Mouse (Mus musculus) lung, postnatal 0 days (tissue): ENCODE measurements around the gene Pkd1l3. TPM values are rescaled to one million over a fixed set of nuclear protein-coding genes. Genes with fewer than 3 reads are reported as not detected.

ENCODE experiments used
- ATAC-seq: fragments of 200-750 bp; cut with Nextera tagmentation; 2 replicates; pipeline ENCODE4 v1.8.0; 2017; ENCODE audit warnings: moderate library complexity
- DNase-seq: peaks from one replicate; pipeline ENCODE4 v3.0.0-alpha.2; 2016; ENCODE audit warnings: low spot score
- H3K27ac ChIP-seq: fragments of 300-500 bp; sonication (generic); 2 replicates; pipeline ENCODE4 v1.5.1; 2014; ENCODE audit warnings: antibody characterized with exemption, mild to moderate bottlenecking, low read length, mixed read lengths
- H3K27me3 ChIP-seq: fragments of 300-500 bp; sonication (generic); replicated peaks from 2 replicates; pipeline ENCODE4 v1.6.1; 2014; ENCODE audit warnings: low read length, mixed read lengths; ENCODE audit not compliant: insufficient read depth
- H3K36me3 ChIP-seq: fragments of 300-500 bp; sonication (generic); 2 replicates; pipeline ENCODE4 v1.6.1; 2014; ENCODE audit warnings: low read length, mixed read lengths; ENCODE audit not compliant: insufficient read depth
- H3K4me1 ChIP-seq: fragments of 300-500 bp; sonication (generic); 2 replicates; pipeline ENCODE4 v1.6.1; 2014; ENCODE audit warnings: antibody characterized with exemption, low read depth, low read length, mixed read lengths; ENCODE audit not compliant: insufficient read depth
- H3K4me2 ChIP-seq: fragments of 300-500 bp; sonication (generic); replicated peaks from 2 replicates; pipeline ENCODE4 v1.6.1; 2014; ENCODE audit warnings: low read depth, mild to moderate bottlenecking, low read length, moderate library complexity, mixed read lengths
- H3K4me3 ChIP-seq: fragments of 300-500 bp; sonication (generic); 2 replicates; pipeline ENCODE4 v1.5.1; 2014; ENCODE audit warnings: low read depth, low read length
- H3K9ac ChIP-seq: fragments of 300-500 bp; sonication (generic); replicated peaks from 2 replicates; pipeline ENCODE4 v1.6.1; 2014; ENCODE audit warnings: low read depth, mild to moderate bottlenecking
- H3K9me3 ChIP-seq: fragments of 300-500 bp; sonication (generic); 2 replicates; pipeline ENCODE4 v1.6.1; 2016; ENCODE audit warnings: low read length, mixed read lengths
- CTCF ChIP-seq: IDR thresholded peaks from 2 replicates; pipeline ENCODE4 v1.5.1; 2016; ENCODE audit warnings: antibody characterized with exemption, mild to moderate bottlenecking
- EP300 ChIP-seq: IDR thresholded peaks from 2 replicates; pipeline ENCODE4 v1.6.1; 2016; ENCODE audit warnings: antibody characterized with exemption, mild to moderate bottlenecking, control low read depth
- WGBS: fragments of 180-500 bp; shearing (Covaris S2); extraction: QIAGEN DNeasy Blood & Tissue Kit; methylation state at CpG from one replicate; pipeline ENCODE4 v1.1.7; 2014; 5-methylcytosine and 5-hydroxymethylcytosine counted together
- polyA plus RNA-seq: library from polyadenylated mRNA; unstranded; fragments of >200 nt; fragmentation: Nextera tagmentation; extraction: Ambion mirVana; gene quantifications from 2 replicates; pipeline ENCODE4 v1.2.1, GENCODE M21; 2015

Pkd1l3 gene
- polyA plus RNA-seq, 1 experiment from 2014 or later = 0.13 TPM

DNA sequence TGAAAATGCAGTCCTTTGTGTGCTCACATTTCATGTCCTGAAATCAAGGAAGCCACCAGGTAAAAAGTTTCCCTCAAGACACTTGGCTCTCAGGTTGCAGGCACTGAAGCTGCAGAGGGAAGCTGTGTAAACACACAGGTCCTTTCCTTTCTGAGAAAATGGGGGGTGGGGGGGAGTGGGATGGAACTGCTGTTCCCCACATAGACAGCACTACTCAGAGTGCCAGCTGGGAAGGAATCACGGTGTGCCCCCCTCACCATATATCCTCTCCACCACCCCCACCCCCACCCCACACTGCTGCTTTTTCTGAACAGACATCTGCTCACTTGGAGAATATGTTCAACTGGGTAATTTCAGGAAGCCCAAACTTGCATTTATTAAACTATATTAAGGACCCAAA lies 98.2 kb downstream of the Pkd1l3 start:
- ATAC-seq (no peak), DNase-seq (no peak)
- Histone ChIP-seq H3K9me3 (no peaks in the 10 kb centered on the region), H3K9ac (no peak overlapping the region), H3K4me1 (no peaks in the 10 kb centered on the region), H3K4me2 (no peak overlapping the region), H3K27ac (no peak overlapping the region), H3K4me3 (no peak overlapping the region), H3K27me3 (no peaks in the 10 kb centered on the region), H3K36me3 (peaks cover 37% of the 10 kb centered on the region; the same call in 1 of the 2 replicates)
- WGBS = 67% methylated on average over 1 of the region's 1 CpGs
- TF ChIP-seq EP300 (no peak), CTCF (no peak)

DNA sequence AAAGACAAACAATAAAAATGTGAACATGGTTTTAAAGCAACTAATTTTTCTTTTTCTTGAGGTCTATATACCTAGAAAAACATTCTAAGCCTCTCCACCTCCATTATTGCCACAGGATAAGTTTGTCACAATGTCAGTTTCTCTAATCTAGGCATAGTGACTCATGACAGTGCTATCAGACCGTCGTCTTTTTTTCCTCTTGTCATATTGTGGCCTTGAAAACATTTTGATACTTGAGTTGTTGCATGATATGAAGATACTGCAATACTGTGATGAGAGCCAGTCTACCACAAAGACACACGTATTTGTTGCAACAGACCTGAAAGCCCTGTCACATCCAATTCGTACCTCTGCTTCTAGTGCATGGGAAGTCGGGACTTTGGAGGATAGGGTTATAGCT lies 100.6 kb downstream of the Pkd1l3 start:
- H3K27me3 ChIP-seq = no peaks in the 10 kb centered on the region
- H3K36me3 ChIP-seq = peaks cover 41% of the 10 kb centered on the region; the same call in 1 of the 2 replicates
- H3K9me3 ChIP-seq = no peaks in the 10 kb centered on the region
- no peak overlapping the region for H3K27ac ChIP-seq
- TF ChIP-seq CTCF = no peak
- TF ChIP-seq EP300 = no peak
- ATAC-seq (no peak), DNase-seq (no peak)
- H3K4me1 ChIP-seq = no peaks in the 10 kb centered on the region
- WGBS = 89% methylated on average over 5 of the region's 5 CpGs
- no peak overlapping the region for H3K4me2 ChIP-seq
- no peak overlapping the region for H3K4me3 ChIP-seq
- no peak overlapping the region for H3K9ac ChIP-seq

Other genes starting within 250 kb of the Pkd1l3 start
- gene Pmfbp1, start 120.5 kb upstream of the Pkd1l3 start, polyA plus RNA-seq = not detected in 2 replicates
- gene Dhx38, start 48.7 kb upstream of the Pkd1l3 start, polyA plus RNA-seq = 12.5 and 12.7 TPM in 2 replicates
- gene Txnl4b, start 48.6 kb upstream of the Pkd1l3 start, polyA plus RNA-seq = 24.4 and 25.0 TPM in 2 replicates
- gene Hp, start 35.3 kb upstream of the Pkd1l3 start, polyA plus RNA-seq = 703 and 838 TPM in 2 replicates
- gene Dhodh, start 5.8 kb upstream of the Pkd1l3 start, polyA plus RNA-seq = 16.2 and 18.5 TPM in 2 replicates
- gene Ist1, start 78.7 kb downstream of the Pkd1l3 start, polyA plus RNA-seq = 91.3 and 105 TPM in 2 replicates
- gene Zfp821, start 91.0 kb downstream of the Pkd1l3 start, polyA plus RNA-seq = 13.2 and 14.4 TPM in 2 replicates
- gene Atxn1l, start 123.2 kb downstream of the Pkd1l3 start, polyA plus RNA-seq = 3.9 and 4.8 TPM in 2 replicates
- gene Ap1g1, start 164.0 kb downstream of the Pkd1l3 start, polyA plus RNA-seq = 22.4 and 24.7 TPM in 2 replicates